Mouse (Mus musculus) liver, embryonic 15.5 days (tissue): ENCODE data around the gene Hesx1. TPM values are rescaled to one million over a fixed set of nuclear protein-coding genes. Genes with fewer than 3 reads are reported as not detected.

Source experiments
- ATAC-seq: fragments of 200-750 bp; cut with Nextera tagmentation; 2 replicates; pipeline ENCODE4 v1.8.0; 2017; ENCODE audit warnings: moderate number of reproducible peaks, mild to moderate bottlenecking, moderate library complexity; ENCODE audit not compliant: insufficient read depth
- H3K27ac ChIP-seq: fragments of 300-500 bp; sonication (generic); replicated peaks from 2 replicates; pipeline ENCODE4 v1.5.1; 2015; ENCODE audit warnings: mild to moderate bottlenecking, inconsistent platforms
- H3K27me3 ChIP-seq: fragments of 300-500 bp; sonication (generic); 2 replicates; pipeline ENCODE4 v1.6.1; 2015; ENCODE audit warnings: mild to moderate bottlenecking, inconsistent platforms
- H3K36me3 ChIP-seq: fragments of 300-500 bp; sonication (generic); replicated peaks from 2 replicates; pipeline ENCODE4 v1.6.1; 2015; ENCODE audit warnings: moderate library complexity, mild to moderate bottlenecking, inconsistent platforms
- H3K4me1 ChIP-seq: fragments of 300-500 bp; sonication (generic); replicated peaks from 2 replicates; pipeline ENCODE4 v1.6.1; 2015; ENCODE audit warnings: inconsistent platforms
- H3K4me2 ChIP-seq: fragments of 300-500 bp; sonication (generic); 2 replicates; pipeline ENCODE4 v1.6.1; 2015; ENCODE audit warnings: moderate library complexity, mild to moderate bottlenecking, inconsistent platforms
- H3K4me3 ChIP-seq: fragments of 300-500 bp; sonication (generic); replicated peaks from 2 replicates; pipeline ENCODE4 v1.5.1; 2015; ENCODE audit warnings: mild to moderate bottlenecking, inconsistent platforms
- H3K9ac ChIP-seq: fragments of 300-500 bp; sonication (generic); 2 replicates; pipeline ENCODE4 v1.6.1; 2015; ENCODE audit warnings: moderate library complexity, mild to moderate bottlenecking, inconsistent platforms
- H3K9me3 ChIP-seq: fragments of 300-500 bp; sonication (generic); replicated peaks from 2 replicates; pipeline ENCODE4 v1.6.1; 2016; ENCODE audit warnings: inconsistent platforms
- WGBS: fragments of 180-500 bp; shearing (Covaris S2); methylation state at CpG from one replicate; pipeline ENCODE4 v1.1.7; 2015; ENCODE audit warnings: mixed read lengths; ENCODE audit not compliant: insufficient replicate concordance; 5-methylcytosine and 5-hydroxymethylcytosine counted together
- polyA plus RNA-seq: library from polyadenylated mRNA; unstranded; fragments of >200 nt; fragmentation: Nextera tagmentation; extraction: Ambion mirVana; gene quantifications from 2 replicates; pipeline ENCODE4 v1.2.1, GENCODE M21; 2015

The Hesx1 gene
- polyA plus RNA-seq, 1 experiment from 2014 or later, result 7.0 TPM

DNA sequence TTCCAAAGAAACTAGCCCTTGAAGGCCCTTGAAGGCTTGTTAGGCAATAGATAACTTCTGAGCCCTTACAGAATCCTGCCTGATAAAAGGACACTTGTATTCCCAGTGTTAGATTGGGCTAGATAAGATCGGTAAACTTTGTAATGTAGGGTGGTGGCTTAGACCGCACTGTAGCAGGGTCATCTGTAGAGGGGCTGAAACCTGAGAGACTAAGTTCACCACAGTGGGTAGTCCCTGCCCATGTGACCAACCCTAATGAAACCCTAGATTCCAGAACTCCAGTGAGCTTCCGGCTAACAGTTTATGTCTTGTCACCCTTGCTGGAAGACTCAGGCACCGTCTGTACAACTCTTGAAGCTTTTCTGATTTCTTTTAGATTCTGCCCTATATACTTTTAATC is 19.4 kb downstream of the Hesx1 start:
- Histone ChIP-seq H3K9ac (no peak overlapping the region), H3K27ac (no peak overlapping the region), H3K27me3 (no peaks in the 10 kb centered on the region), H3K9me3 (no peaks in the 10 kb centered on the region), H3K36me3 (no peaks in the 10 kb centered on the region), H3K4me1 (peaks cover 6% of the 10 kb centered on the region; the same call in 1 of the 2 replicates), H3K4me3 (no peak overlapping the region), H3K4me2 (no peak overlapping the region)
- no peak for ATAC-seq
- 42% methylated on average over 4 of the region's 4 CpGs for WGBS

DNA sequence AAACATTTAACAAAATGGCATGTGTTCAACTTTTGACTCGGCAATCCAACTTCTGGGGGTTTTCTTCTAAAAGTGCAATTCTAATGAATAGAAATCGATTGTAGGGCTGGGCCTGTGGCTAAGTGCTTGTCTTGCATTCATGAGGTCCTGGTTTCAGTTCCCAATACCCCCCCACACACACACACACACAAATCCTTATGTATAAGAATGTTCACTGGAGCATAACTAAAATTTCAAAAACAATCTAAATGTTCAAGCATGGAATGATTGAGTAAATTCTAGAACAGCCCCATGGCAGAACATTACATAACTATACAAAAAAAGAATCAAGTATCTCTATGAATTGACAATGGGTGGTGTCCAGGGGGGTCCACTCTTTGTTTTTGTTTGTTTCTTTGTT is 23.7 kb downstream of the Hesx1 start:
- WGBS, result 59% methylated on average over 2 of the region's 2 CpGs
- Histone ChIP-seq H3K4me1 (peaks cover 6% of the 10 kb centered on the region; the same call in 1 of the 2 replicates), H3K27ac (no peak overlapping the region), H3K4me3 (no peak overlapping the region), H3K4me2 (no peak overlapping the region), H3K27me3 (no peaks in the 10 kb centered on the region), H3K9ac (no peak overlapping the region), H3K36me3 (no peaks in the 10 kb centered on the region), H3K9me3 (no peaks in the 10 kb centered on the region)
- ATAC-seq, result no peak

DNA sequence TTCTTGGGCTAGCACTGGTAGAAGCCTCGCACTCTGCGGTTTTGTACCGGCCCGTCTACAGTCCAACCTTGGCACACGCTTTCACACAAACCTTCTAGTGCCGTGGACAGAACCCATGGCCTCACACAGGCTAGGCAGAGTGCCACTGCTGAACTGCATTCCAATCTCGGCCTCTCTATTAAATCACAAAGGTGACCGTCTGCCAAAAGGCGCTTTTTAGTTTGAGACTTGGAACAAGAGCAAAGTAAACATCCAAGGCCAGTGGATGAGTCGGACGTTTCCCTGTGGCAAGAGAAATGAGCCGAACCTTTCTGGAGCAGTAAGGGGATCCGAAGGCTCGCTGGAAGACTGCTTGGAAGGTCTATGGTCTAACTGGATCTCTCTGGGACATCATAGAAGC is 25.6 kb downstream of the Hesx1 start:
- Histone ChIP-seq H3K9ac (no peak overlapping the region), H3K9me3 (no peaks in the 10 kb centered on the region), H3K4me1 (no peaks in the 10 kb centered on the region), H3K4me3 (no peak overlapping the region), H3K27me3 (no peaks in the 10 kb centered on the region), H3K4me2 (no peak overlapping the region), H3K36me3 (no peaks in the 10 kb centered on the region), H3K27ac (no peak overlapping the region)
- WGBS, result 78% methylated on average over 14 of the region's 14 CpGs
- no peak for ATAC-seq

DNA sequence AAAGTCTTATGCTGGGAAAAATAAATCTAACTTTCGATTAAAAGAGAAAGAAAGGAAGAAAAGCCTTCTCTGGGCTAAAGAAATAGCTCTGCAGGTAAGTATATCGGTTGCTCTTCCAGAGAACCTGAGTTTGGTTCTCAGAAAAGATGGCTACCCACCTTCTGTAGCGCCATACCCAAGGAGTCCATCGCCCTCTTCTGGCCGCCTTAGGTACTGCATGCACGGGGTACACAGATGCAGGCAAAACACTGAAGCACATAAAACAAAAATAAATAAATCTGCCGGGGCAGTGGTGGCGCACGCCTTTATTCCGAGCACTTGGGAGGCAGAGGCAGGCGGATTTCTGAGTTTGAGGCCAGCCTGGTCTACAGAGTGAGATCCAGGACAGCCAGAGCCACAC is 28.7 kb downstream of the Hesx1 start:
- no peak for ATAC-seq
- H3K27ac ChIP-seq, result no peak overlapping the region
- no peaks in the 10 kb centered on the region for H3K4me1 ChIP-seq
- H3K9ac ChIP-seq, result no peak overlapping the region
- H3K27me3 ChIP-seq, result no peaks in the 10 kb centered on the region
- 29% methylated on average over 11 of the region's 11 CpGs for WGBS
- no peak overlapping the region for H3K4me3 ChIP-seq
- H3K9me3 ChIP-seq, result no peaks in the 10 kb centered on the region
- no peak overlapping the region for H3K4me2 ChIP-seq
- no peaks in the 10 kb centered on the region for H3K36me3 ChIP-seq

DNA sequence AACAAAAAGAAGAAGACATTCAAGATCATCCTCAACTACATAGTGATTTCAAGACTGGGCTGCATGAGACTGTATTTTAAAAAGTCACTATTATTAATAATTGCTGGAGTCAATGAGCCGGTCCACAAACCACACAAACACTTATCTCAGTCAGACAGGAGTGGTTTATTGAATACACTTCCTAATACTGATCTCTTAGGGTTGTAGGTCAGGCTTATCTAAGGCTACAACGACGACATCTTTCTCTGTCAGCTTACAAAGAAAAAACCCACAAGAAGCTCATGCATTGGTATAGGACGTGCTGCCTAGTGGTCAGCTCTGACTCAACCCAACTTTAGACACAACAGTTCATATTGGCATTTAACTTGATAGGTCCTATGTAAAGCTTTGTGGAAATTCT is 30.4 kb downstream of the Hesx1 start:
- peak; percentile 58; the same call in 1 of the 2 replicates for ATAC-seq
- H3K4me1 ChIP-seq, result no peaks in the 10 kb centered on the region
- WGBS, result 16% methylated on average over 4 of the region's 4 CpGs
- no peaks in the 10 kb centered on the region for H3K9me3 ChIP-seq
- H3K4me2 ChIP-seq, result no peak overlapping the region
- no peak overlapping the region for H3K9ac ChIP-seq
- no peaks in the 10 kb centered on the region for H3K36me3 ChIP-seq
- H3K27me3 ChIP-seq, result no peaks in the 10 kb centered on the region
- H3K27ac ChIP-seq, result no peak overlapping the region
- no peak overlapping the region for H3K4me3 ChIP-seq

DNA sequence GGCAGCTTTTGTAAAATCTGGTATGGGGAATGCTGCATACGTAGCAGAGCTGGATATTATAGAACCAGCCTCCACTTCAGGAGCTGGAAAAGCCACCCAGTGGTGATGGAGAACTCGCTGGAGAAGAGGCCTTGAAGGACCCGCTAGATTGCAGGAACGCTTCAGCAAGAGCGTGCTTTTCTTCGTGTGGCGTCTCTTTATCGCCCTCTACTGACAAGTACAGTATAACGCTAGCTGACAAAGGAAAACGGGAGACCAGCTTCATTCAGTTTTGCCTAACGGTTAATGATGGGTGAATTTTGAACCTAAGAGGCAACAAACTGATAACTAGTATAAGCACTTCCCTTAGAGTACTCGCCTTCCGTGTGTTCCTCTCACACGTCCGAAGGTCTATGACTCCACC is 35.6 kb downstream of the Hesx1 start:
- Histone ChIP-seq H3K9me3 (no peaks in the 10 kb centered on the region), H3K4me1 (no peaks in the 10 kb centered on the region), H3K4me2 (no peak overlapping the region), H3K4me3 (no peak overlapping the region), H3K27me3 (0 out of 2 replicates have a peak, but pooled peaks cover 2% of the 10 kb centered on the region), H3K36me3 (no peaks in the 10 kb centered on the region), H3K27ac (no peak overlapping the region), H3K9ac (no peak overlapping the region)
- WGBS, result 2% methylated on average over 15 of the region's 15 CpGs
- ATAC-seq, result no peak

DNA sequence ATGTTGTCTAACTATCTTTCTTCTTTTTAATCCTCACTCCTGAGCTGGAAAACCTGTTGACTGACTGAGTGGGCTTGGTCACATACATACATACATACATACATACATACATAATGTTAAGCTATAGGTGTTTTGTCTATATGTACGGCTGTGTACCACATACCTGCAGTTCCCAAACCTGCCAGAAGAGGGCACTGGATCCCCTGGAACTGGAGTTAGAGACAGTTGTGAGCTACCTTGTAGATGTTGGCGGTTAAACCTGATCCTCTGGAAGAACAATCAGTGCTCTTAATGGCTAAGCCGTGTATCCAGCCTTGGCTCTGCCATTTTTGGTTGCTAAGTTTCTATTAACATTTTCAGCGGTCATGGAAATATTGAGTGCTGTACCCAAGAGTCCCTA is 36.9 kb downstream of the Hesx1 start:
- no peak for ATAC-seq
- H3K9me3 ChIP-seq, result no peaks in the 10 kb centered on the region
- H3K4me3 ChIP-seq, result no peak overlapping the region
- H3K27ac ChIP-seq, result no peak overlapping the region
- H3K36me3 ChIP-seq, result no peaks in the 10 kb centered on the region
- 19% methylated on average over 4 of the region's 4 CpGs for WGBS
- 0 out of 2 replicates have a peak, but pooled peaks cover 5% of the 10 kb centered on the region for H3K27me3 ChIP-seq
- no peak overlapping the region for H3K4me2 ChIP-seq
- H3K9ac ChIP-seq, result no peak overlapping the region
- no peaks in the 10 kb centered on the region for H3K4me1 ChIP-seq

DNA sequence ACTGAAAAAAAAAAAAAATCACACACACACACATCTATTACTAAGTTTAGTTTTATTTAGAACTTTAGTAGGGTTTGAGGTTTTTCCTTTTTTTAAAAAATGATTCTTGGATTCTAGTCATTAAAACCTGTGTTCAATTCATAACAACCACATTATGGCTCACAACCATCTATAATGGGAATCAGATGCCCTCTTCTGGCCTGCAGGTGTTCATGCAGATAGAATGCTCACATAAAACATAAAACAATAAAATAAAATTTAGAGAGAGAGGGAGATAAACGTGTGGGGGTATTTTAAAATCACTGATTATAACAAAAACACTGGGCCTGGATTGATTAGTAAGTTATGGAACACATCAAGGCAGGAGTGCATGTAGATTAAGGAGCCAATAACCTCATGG is 43.3 kb downstream of the Hesx1 start:
- Histone ChIP-seq H3K9ac (no peak overlapping the region), H3K4me3 (no peak overlapping the region), H3K36me3 (no peaks in the 10 kb centered on the region), H3K4me1 (peaks cover 6% of the 10 kb centered on the region), H3K4me2 (no peak overlapping the region), H3K27me3 (peaks cover 62% of the 10 kb centered on the region), H3K9me3 (no peaks in the 10 kb centered on the region), H3K27ac (no peak overlapping the region)
- no peak for ATAC-seq
- WGBS, result 45% methylated on average over 1 of the region's 1 CpGs

DNA sequence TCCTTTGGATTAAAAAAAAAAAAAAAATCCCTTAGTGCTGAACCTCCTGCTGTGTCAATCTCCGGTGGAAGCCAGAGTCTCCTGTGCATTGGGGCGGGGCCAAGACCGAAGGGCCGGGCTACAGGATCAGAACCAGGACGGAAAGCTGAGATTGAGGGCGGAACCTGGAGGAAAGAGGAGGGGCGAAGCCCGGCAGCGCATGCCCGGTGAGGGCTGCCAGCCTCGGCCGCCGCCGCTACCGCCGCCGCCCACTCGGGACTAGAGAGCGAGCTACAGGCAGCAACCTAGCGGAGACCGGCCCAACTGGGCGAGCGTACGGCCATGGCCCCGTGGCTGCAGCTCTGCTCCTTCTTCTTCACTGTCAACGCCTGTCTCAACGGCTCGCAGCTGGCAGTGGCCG is 44.6 kb downstream of the Hesx1 start, which contains the start of gene Il17rd:
Gene Il17rd, plus strand, starts transcription at position 159 of the 400 bp plus-strand sequence.
- Histone ChIP-seq H3K9ac (0 out of 2 replicates have a peak within 1 kb of the TSS, but pooled peaks have one; percentile 11), H3K27ac (no peak within 1 kb of the TSS), H3K36me3 (no peaks in the 10 kb centered on the region), H3K9me3 (no peaks in the 10 kb centered on the region), H3K4me3 (peak within 1 kb of the TSS; percentile 62), H3K4me1 (peaks cover 6% of the 10 kb centered on the region), H3K4me2 (peak within 1 kb of the TSS; percentile 81), H3K27me3 (peaks cover 75% of the 10 kb centered on the region)
- under 1% methylated on average over 29 of the region's 29 CpGs for WGBS
- ATAC-seq, result peak; percentile 61

DNA sequence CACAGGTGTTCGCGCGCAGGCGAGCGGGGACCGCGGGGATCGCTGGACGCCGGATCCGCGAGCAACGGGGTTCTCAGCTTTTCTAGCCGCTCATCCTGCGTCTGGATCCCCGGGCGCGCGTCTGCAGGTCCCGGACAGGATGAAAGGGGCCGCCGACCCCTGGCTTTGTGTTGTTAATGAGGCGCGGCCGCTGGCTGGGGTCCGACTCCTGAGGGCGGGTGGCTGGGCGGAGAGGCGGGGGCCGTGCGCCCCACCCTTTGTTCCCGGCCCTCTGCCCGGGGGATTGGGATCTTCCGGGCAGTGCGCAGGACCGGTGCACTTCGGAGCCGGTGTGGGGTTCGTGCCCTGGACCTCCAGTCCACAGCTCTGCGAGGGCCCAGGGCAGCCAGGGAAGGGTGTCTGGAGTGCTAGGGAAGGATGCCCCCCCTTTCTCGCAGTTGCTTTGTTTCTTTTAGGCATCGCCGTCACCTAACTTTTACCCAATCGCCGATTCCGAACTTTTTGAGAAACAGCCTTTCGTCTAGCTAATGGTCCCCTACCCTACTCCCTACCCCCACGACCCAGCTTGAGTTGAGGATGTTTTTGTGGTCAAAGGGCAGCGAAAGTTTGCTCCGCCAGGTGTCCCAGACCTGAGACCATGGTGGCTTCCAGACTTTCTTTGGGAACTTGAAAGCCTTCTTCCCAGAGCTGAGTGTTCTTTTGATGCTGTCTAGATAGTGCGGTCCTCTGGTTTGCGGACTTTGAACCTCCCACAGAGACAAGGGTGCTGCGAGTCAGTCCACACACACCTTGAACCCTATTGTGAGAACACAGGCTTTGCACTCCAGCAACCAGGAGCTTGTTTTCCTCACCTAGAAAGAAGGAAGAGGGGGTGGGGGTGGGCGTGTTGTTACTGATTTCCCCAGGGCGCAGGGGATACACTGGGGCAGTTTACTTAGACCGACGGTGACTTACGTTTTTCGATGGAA is 45.3 kb downstream of the Hesx1 start:
- peaks cover 6% of the 10 kb centered on the region for H3K4me1 ChIP-seq
- no peak for ATAC-seq
- H3K9ac ChIP-seq, result 0 out of 2 replicates have a peak overlapping the region, but pooled peaks have one; percentile 11
- H3K27me3 ChIP-seq, result peaks cover 81% of the 10 kb centered on the region
- 1% methylated on average over 59 of the region's 59 CpGs for WGBS
- H3K36me3 ChIP-seq, result no peaks in the 10 kb centered on the region
- peak overlapping the region; percentile 81 for H3K4me2 ChIP-seq
- H3K9me3 ChIP-seq, result no peaks in the 10 kb centered on the region
- peak overlapping the region; percentile 62 for H3K4me3 ChIP-seq
- no peak overlapping the region for H3K27ac ChIP-seq

DNA sequence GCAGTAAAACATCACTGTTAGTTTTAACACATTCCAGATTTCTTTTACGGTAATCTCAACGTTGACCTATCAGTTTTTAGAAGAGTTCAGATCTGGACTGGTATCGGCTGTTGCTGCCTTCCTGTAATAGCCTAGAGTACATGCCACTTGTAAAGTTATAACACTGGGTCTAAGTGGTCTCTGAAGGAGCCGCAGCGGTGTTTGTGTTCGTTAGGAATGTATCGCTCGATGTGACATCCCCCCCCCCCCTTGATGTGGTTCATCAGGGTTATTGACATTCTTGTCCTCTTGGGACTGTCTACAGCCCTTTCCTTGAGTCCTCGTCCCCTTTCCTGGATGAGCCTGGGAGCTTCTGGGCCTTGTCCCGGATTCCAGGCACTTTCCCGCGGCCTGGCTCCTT is 46.2 kb downstream of the Hesx1 start:
- Histone ChIP-seq H3K9ac (no peak overlapping the region), H3K4me2 (no peak overlapping the region), H3K4me3 (no peak overlapping the region), H3K27me3 (peaks cover 84% of the 10 kb centered on the region), H3K36me3 (no peaks in the 10 kb centered on the region), H3K9me3 (no peaks in the 10 kb centered on the region), H3K27ac (no peak overlapping the region), H3K4me1 (peaks cover 10% of the 10 kb centered on the region)
- WGBS, result 11% methylated on average over 12 of the region's 12 CpGs
- no peak for ATAC-seq
